Mouse (Mus musculus): ENCODE results near the gene Zfp688. TPM values are rescaled to one million over a fixed set of nuclear protein-coding genes. Genes with fewer than 3 reads are reported as not detected.
A peak's percentile ranks its signal among the peaks of the same experiment; 100 is the strongest.

Zfp688 gene
- polyA plus RNA-seq, 1 experiment: 28.0 TPM

- H3K27me3 ChIP-seq (ENCODE audit: control insufficient read depth, insufficient read depth, low read length): no peaks in the 10 kb centered on the region
- TF ChIP-seq CTCF (IDR thresholded peaks at IDR 0.05; ENCODE audit: borderline replicate concordance, control insufficient read depth, extremely low read depth, insufficient read depth, low read length, poor library complexity) (peak; percentile 48; the same call in 1 of the 2 replicates), POLR2A (IDR thresholded peaks at IDR 0.05; ENCODE audit: control insufficient read depth, extremely low read depth, insufficient read depth, low read length, poor library complexity) (peak; percentile 60)
- peak; percentile 94 for DNase-seq
- H3K4me3 ChIP-seq (ENCODE audit: control insufficient read depth, insufficient read depth, low read length): peak within 1 kb of the TSS; percentile 94
- under 1% methylated on average over 54 of the region's 54 CpGs for WGBS
- H3K4me1 ChIP-seq (replicated peaks; ENCODE audit: control insufficient read depth, insufficient read depth, low read length): peaks cover 2% of the 10 kb centered on the region; the same call in 1 of the 2 replicates
- no peaks in the 10 kb centered on the region for H3K36me3 ChIP-seq (ENCODE audit: control insufficient read depth, insufficient read depth, low read length)
- H3K27ac ChIP-seq (ENCODE audit: control insufficient read depth, insufficient read depth, low read length): peak within 1 kb of the TSS; percentile 44
Measured at GRCm38 (mm10) chr7:127448521-127449300, 26.8 kb upstream of the Zfp688 start, which contains the start of gene Zfp689. Zfp689 (minus strand) TSS chr7:127449158.

GRCm38 (mm10) chr7:127443976-127444375, 22.1 kb upstream of the Zfp688 start:
- Histone ChIP-seq H3K4me3 (ENCODE audit: control insufficient read depth, insufficient read depth, low read length) (no peak overlapping the region), H3K27me3 (ENCODE audit: control insufficient read depth, insufficient read depth, low read length) (no peaks in the 10 kb centered on the region), H3K4me1 (replicated peaks; ENCODE audit: control insufficient read depth, insufficient read depth, low read length) (peaks cover 2% of the 10 kb centered on the region; the same call in 1 of the 2 replicates), H3K27ac (ENCODE audit: control insufficient read depth, insufficient read depth, low read length) (no peak overlapping the region), H3K36me3 (ENCODE audit: control insufficient read depth, insufficient read depth, low read length) (peaks cover 3% of the 10 kb centered on the region; the same call in 1 of the 2 replicates)
- no peak for TF ChIP-seq CTCF (IDR thresholded peaks at IDR 0.05; ENCODE audit: borderline replicate concordance, control insufficient read depth, extremely low read depth, insufficient read depth, low read length, poor library complexity)
- no peak for TF ChIP-seq POLR2A (IDR thresholded peaks at IDR 0.05; ENCODE audit: control insufficient read depth, extremely low read depth, insufficient read depth, low read length, poor library complexity)
- 97% methylated on average over 20 of the region's 20 CpGs for WGBS
- DNase-seq: no peak

DNA sequence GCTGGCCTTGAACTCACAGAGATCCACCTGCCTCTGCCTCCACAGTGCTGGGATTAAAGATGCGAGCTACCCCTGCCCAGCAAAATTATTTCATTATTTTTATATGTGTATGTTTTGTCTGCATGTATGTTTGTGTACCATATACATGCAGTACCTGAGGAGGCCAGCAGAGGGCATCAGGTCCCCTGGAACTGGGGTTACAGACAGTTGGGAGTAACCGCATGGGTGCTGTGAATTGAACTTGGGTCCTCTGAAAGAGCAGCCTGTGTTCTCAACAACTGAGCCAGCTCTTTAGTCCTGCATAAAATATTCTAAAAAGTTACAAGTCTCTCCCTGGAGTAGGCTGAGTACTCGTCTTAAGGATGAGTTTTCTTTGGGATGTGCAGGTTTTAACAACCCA, 15.9 kb upstream of the Zfp688 start:
- peak; percentile 35 for DNase-seq
- H3K4me1 ChIP-seq (replicated peaks; ENCODE audit: control insufficient read depth, insufficient read depth, low read length): no peaks in the 10 kb centered on the region
- no peak overlapping the region for H3K27ac ChIP-seq (ENCODE audit: control insufficient read depth, insufficient read depth, low read length)
- TF ChIP-seq POLR2A (IDR thresholded peaks at IDR 0.05; ENCODE audit: control insufficient read depth, extremely low read depth, insufficient read depth, low read length, poor library complexity) (no peak), CTCF (IDR thresholded peaks at IDR 0.05; ENCODE audit: borderline replicate concordance, control insufficient read depth, extremely low read depth, insufficient read depth, low read length, poor library complexity) (no peak)
- 99% methylated on average over 3 of the region's 3 CpGs for WGBS
- peaks cover 2% of the 10 kb centered on the region; the same call in 1 of the 2 replicates for H3K36me3 ChIP-seq (ENCODE audit: control insufficient read depth, insufficient read depth, low read length)
- no peaks in the 10 kb centered on the region for H3K27me3 ChIP-seq (ENCODE audit: control insufficient read depth, insufficient read depth, low read length)
- H3K4me3 ChIP-seq (ENCODE audit: control insufficient read depth, insufficient read depth, low read length): no peak overlapping the region

DNA sequence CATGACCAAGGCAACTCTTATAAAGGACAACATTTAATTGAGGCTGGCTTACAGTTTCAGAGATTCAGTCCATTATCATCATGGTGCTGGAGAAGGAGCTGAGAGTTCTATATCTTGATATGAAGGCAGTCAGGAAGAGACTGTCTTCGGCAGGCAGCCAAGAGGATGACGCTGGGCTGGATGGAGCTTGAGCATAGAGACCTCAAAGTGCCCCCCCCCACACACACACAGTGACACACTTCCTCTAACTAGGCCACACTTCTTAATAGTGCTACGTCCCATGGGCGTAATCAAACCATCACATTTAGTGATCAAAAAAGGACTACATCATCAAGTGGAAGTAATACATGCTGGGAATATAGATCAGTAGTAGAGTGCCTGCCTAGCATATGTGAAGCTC, 13.3 kb upstream of the Zfp688 start:
- Histone ChIP-seq H3K4me1 (replicated peaks; ENCODE audit: control insufficient read depth, insufficient read depth, low read length) (no peaks in the 10 kb centered on the region), H3K36me3 (ENCODE audit: control insufficient read depth, insufficient read depth, low read length) (no peaks in the 10 kb centered on the region), H3K4me3 (ENCODE audit: control insufficient read depth, insufficient read depth, low read length) (no peak overlapping the region), H3K27me3 (ENCODE audit: control insufficient read depth, insufficient read depth, low read length) (no peaks in the 10 kb centered on the region), H3K27ac (ENCODE audit: control insufficient read depth, insufficient read depth, low read length) (no peak overlapping the region)
- TF ChIP-seq CTCF (IDR thresholded peaks at IDR 0.05; ENCODE audit: borderline replicate concordance, control insufficient read depth, extremely low read depth, insufficient read depth, low read length, poor library complexity): no peak
- TF ChIP-seq POLR2A (IDR thresholded peaks at IDR 0.05; ENCODE audit: control insufficient read depth, extremely low read depth, insufficient read depth, low read length, poor library complexity): no peak
- WGBS: 83% methylated on average over 4 of the region's 4 CpGs
- no peak for DNase-seq

GRCm38 (mm10) chr7:127426354-127426753, 4.5 kb upstream of the Zfp688 start:
- DNase-seq: no peak
- WGBS: 83% methylated on average over 3 of the region's 3 CpGs
- Histone ChIP-seq H3K27me3 (ENCODE audit: control insufficient read depth, insufficient read depth, low read length) (no peaks in the 10 kb centered on the region), H3K4me1 (replicated peaks; ENCODE audit: control insufficient read depth, insufficient read depth, low read length) (peaks cover 6% of the 10 kb centered on the region), H3K27ac (ENCODE audit: control insufficient read depth, insufficient read depth, low read length) (no peak overlapping the region), H3K4me3 (ENCODE audit: control insufficient read depth, insufficient read depth, low read length) (no peak overlapping the region), H3K36me3 (ENCODE audit: control insufficient read depth, insufficient read depth, low read length) (no peaks in the 10 kb centered on the region)
- TF ChIP-seq POLR2A (IDR thresholded peaks at IDR 0.05; ENCODE audit: control insufficient read depth, extremely low read depth, insufficient read depth, low read length, poor library complexity) (no peak), CTCF (IDR thresholded peaks at IDR 0.05; ENCODE audit: borderline replicate concordance, control insufficient read depth, extremely low read depth, insufficient read depth, low read length, poor library complexity) (no peak)

- no peak overlapping the region for H3K4me3 ChIP-seq (ENCODE audit: control insufficient read depth, insufficient read depth, low read length)
- H3K4me1 ChIP-seq (replicated peaks; ENCODE audit: control insufficient read depth, insufficient read depth, low read length): peaks cover 9% of the 10 kb centered on the region
- 91% methylated on average over 2 of the region's 2 CpGs for WGBS
- no peak overlapping the region for H3K27ac ChIP-seq (ENCODE audit: control insufficient read depth, insufficient read depth, low read length)
- no peak for TF ChIP-seq POLR2A (IDR thresholded peaks at IDR 0.05; ENCODE audit: control insufficient read depth, extremely low read depth, insufficient read depth, low read length, poor library complexity)
- TF ChIP-seq CTCF (IDR thresholded peaks at IDR 0.05; ENCODE audit: borderline replicate concordance, control insufficient read depth, extremely low read depth, insufficient read depth, low read length, poor library complexity): no peak
- no peak for DNase-seq
- no peaks in the 10 kb centered on the region for H3K27me3 ChIP-seq (ENCODE audit: control insufficient read depth, insufficient read depth, low read length)
- no peaks in the 10 kb centered on the region for H3K36me3 ChIP-seq (ENCODE audit: control insufficient read depth, insufficient read depth, low read length)
Measured at GRCm38 (mm10) chr7:127425911-127426310, 4.0 kb upstream of the Zfp688 start.
